Mouse (Mus musculus) subcutaneous adipose tissue, adult 2 months (tissue): ENCODE results near the gene Lingo4. TPM values are rescaled to one million over a fixed set of nuclear protein-coding genes. Genes with fewer than 3 reads are reported as not detected.

Source experiments
- polyA plus RNA-seq: library from polyadenylated mRNA; depleted of rRNA; stranded (reverse); fragments of >200 nt; gene quantifications from 2 replicates; pipeline ENCODE4 v1.2.3, GENCODE M21; 2012; ENCODE audit warnings: low replicate concordance; rRNA removed

The Lingo4 gene
- polyA plus RNA-seq = 0.04 and 0.15 TPM in 2 replicates

GRCm38 (mm10) chr3:94398217-94398616 is at the start of gene Lingo4:
Lingo4 (plus strand) TSS chr3:94398517.

GRCm38 (mm10) chr3:94362138-94362537 is 36.2 kb upstream of the Lingo4 start, which contains the start of gene C2cd4d:
C2cd4d (plus strand) TSS chr3:94362438.

GRCm38 (mm10) chr3:94372641-94373040 is 25.7 kb upstream of the Lingo4 start, which contains the start of gene Rorc:
Rorc (plus strand) TSS chr3:94372794.

GRCm38 (mm10) chr3:94413031-94413679 is 14.8 kb downstream of the Lingo4 start, which contains the start of gene Tdrkh:
Tdrkh (plus strand) TSS chr3:94413273.

GRCm38 (mm10) chr3:94442951-94443596 is 44.8 kb downstream of the Lingo4 start, which contains the start of gene Mrpl9:
Mrpl9 (plus strand) TSS chr3:94443318.

GRCm38 (mm10) chr3:94443597-94443964 is 45.3 kb downstream of the Lingo4 start, which contains the start of gene Oaz3:
Oaz3 (minus strand) TSS chr3:94443915.

Other genes with a start within 250 kb of the Lingo4 start
- not detected in 2 replicates for gene Gm10696, start 220.3 kb upstream of the Lingo4 start, polyA plus RNA-seq
- not detected in 2 replicates for gene Gm5286, start 201.8 kb upstream of the Lingo4 start, polyA plus RNA-seq
- gene Gm4778, start 134.5 kb upstream of the Lingo4 start, polyA plus RNA-seq = not detected in 2 replicates
- gene Them4, start 88.4 kb upstream of the Lingo4 start, polyA plus RNA-seq = 1.8 and 2.9 TPM in 2 replicates
- gene Them5, start 56.4 kb upstream of the Lingo4 start, polyA plus RNA-seq = 0.47 and 4.7 TPM in 2 replicates
- 0.90 TPM in 1 of 2 replicates, not detected in the other for gene C2cd4d, start 36.1 kb upstream of the Lingo4 start, polyA plus RNA-seq
- gene Rorc, start 25.7 kb upstream of the Lingo4 start, polyA plus RNA-seq = 10.7 and 14.8 TPM in 2 replicates
- 0.60 and 1.4 TPM in 2 replicates for gene Tdrkh, start 14.8 kb downstream of the Lingo4 start, polyA plus RNA-seq
- 29.8 and 31.2 TPM in 2 replicates for gene Mrpl9, start 44.8 kb downstream of the Lingo4 start, polyA plus RNA-seq
- 0.10 and 0.60 TPM in 2 replicates for gene Oaz3, start 45.4 kb downstream of the Lingo4 start, polyA plus RNA-seq
- 0.17 and 0.30 TPM in 2 replicates for gene Celf3, start 79.8 kb downstream of the Lingo4 start, polyA plus RNA-seq
- gene Riiad1, start 81.8 kb downstream of the Lingo4 start, polyA plus RNA-seq = not detected in 2 replicates
- gene Snx27, start 184.2 kb downstream of the Lingo4 start, polyA plus RNA-seq = 11.9 and 16.2 TPM in 2 replicates
- not detected in 2 replicates for gene Gm10972, start 244.6 kb downstream of the Lingo4 start, polyA plus RNA-seq